Mouse (Mus musculus) cerebellum, adult 2 months (tissue): ENCODE data around the gene Abhd8.

Source experiments
- CTCF ChIP-seq: fragments of 200-500 bp; IDR thresholded peaks from 2 replicates; pipeline ENCODE4 v1.5.1; 2011; ENCODE audit warnings: low read depth, mild to moderate bottlenecking, control low read depth, low read length, moderate library complexity, borderline replicate concordance; ENCODE audit not compliant: insufficient read depth
- POLR2A ChIP-seq: fragments of 200-500 bp; IDR thresholded peaks from 2 replicates; pipeline ENCODE4 v1.6.1; 2011; ENCODE audit warnings: low read length, control low read depth, borderline replicate concordance; ENCODE audit not compliant: insufficient read depth

DNA sequence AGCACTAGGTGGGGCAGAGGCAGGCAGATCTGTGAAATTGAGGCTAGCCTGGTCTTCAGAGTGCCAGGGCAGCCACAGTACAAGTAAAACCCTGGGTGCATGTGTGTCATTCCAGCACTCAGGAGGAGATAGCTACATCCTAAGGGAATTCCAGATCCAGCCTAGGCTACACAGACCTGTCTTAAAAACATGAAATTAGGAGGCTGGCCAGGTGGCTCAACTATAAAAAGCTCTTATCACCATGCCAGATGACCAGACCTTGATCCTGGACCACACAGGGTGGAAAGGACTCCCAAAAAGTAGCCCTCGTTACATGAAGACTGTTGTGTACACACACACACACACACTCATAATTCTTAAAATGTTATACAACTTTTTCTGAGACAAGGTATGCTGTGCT lies 4.5 kb upstream of the Abhd8 start:
- TF ChIP-seq CTCF: no peak
- TF ChIP-seq POLR2A: no peak
